Mouse (Mus musculus): ENCODE measurements around the gene Nudt14. TPM values are rescaled to one million over a fixed set of nuclear protein-coding genes. Genes with fewer than 3 reads are reported as not detected.
A peak's percentile ranks its signal among the peaks of the same experiment; 100 is the strongest.

The Nudt14 gene
- polyA plus RNA-seq, 1 experiment from 2014 or later: 90.1 TPM

- Histone ChIP-seq H3K36me3 (ENCODE audit: control insufficient read depth, insufficient read depth, low read length) (peaks cover 4% of the 10 kb centered on the region), H3K9me3 (ENCODE audit: control insufficient read depth, low read length) (no peaks in the 10 kb centered on the region), H3K4me2 (ENCODE audit: low read depth, severe bottlenecking) (no peak overlapping the region), H3K4me3 (ENCODE audit: low read depth, low read length) (no peak overlapping the region), H3K27me3 (ENCODE audit: control insufficient read depth, insufficient read depth, low read length) (no peaks in the 10 kb centered on the region), H3K9ac (ENCODE audit: low read length) (no peak overlapping the region), H3K27ac (replicated peaks; ENCODE audit: low read depth, low read length) (no peak overlapping the region), H3K4me1 (ENCODE audit: control insufficient read depth, insufficient read depth, low read length) (peaks cover 18% of the 10 kb centered on the region)
- 76% methylated on average over 3 of the region's 3 CpGs for WGBS
- ATAC-seq (ENCODE audit: insufficient number of reproducible peaks, low FRiP score, low TSS enrichment, low read depth) (no peak), DNase-seq (ENCODE audit: low spot score) (no peak)
Observed at GRCm38 (mm10) chr12:112952926-112953565, 11.1 kb upstream of the Nudt14 start.

- no peaks in the 10 kb centered on the region for H3K9me3 ChIP-seq (ENCODE audit: control insufficient read depth, low read length)
- no peak overlapping the region for H3K27ac ChIP-seq (replicated peaks; ENCODE audit: low read depth, low read length)
- DNase-seq (ENCODE audit: low spot score) (no peak), ATAC-seq (ENCODE audit: insufficient number of reproducible peaks, low FRiP score, low TSS enrichment, low read depth) (no peak)
- peaks cover 4% of the 10 kb centered on the region for H3K36me3 ChIP-seq (ENCODE audit: control insufficient read depth, insufficient read depth, low read length)
- H3K4me3 ChIP-seq (ENCODE audit: low read depth, low read length): no peak overlapping the region
- H3K27me3 ChIP-seq (ENCODE audit: control insufficient read depth, insufficient read depth, low read length): no peaks in the 10 kb centered on the region
- no peak overlapping the region for H3K9ac ChIP-seq (ENCODE audit: low read length)
- WGBS: 53% methylated on average over 8 of the region's 8 CpGs
- peaks cover 18% of the 10 kb centered on the region for H3K4me1 ChIP-seq (ENCODE audit: control insufficient read depth, insufficient read depth, low read length)
- no peak overlapping the region for H3K4me2 ChIP-seq (ENCODE audit: low read depth, severe bottlenecking)
Observed at GRCm38 (mm10) chr12:112952433-112952832, 10.5 kb upstream of the Nudt14 start.

GRCm38 (mm10) chr12:112951150-112951842, 9.4 kb upstream of the Nudt14 start:
- Histone ChIP-seq H3K4me2 (ENCODE audit: low read depth, severe bottlenecking) (0 out of 2 replicates have a peak overlapping the region, but pooled peaks have one; percentile 69), H3K9ac (ENCODE audit: low read length) (no peak overlapping the region), H3K4me3 (ENCODE audit: low read depth, low read length) (0 out of 2 replicates have a peak overlapping the region, but pooled peaks have one; percentile 3), H3K36me3 (ENCODE audit: control insufficient read depth, insufficient read depth, low read length) (peaks cover 4% of the 10 kb centered on the region), H3K27me3 (ENCODE audit: control insufficient read depth, insufficient read depth, low read length) (no peaks in the 10 kb centered on the region), H3K9me3 (ENCODE audit: control insufficient read depth, low read length) (no peaks in the 10 kb centered on the region), H3K27ac (replicated peaks; ENCODE audit: low read depth, low read length) (no peak overlapping the region; the same call in 1 of the 2 replicates), H3K4me1 (ENCODE audit: control insufficient read depth, insufficient read depth, low read length) (peaks cover 18% of the 10 kb centered on the region)
- DNase-seq (ENCODE audit: low spot score) (no peak), ATAC-seq (ENCODE audit: insufficient number of reproducible peaks, low FRiP score, low TSS enrichment, low read depth) (no peak)
- WGBS: 15% methylated on average over 7 of the region's 7 CpGs

GRCm38 (mm10) chr12:112950761-112951129, 8.8 kb upstream of the Nudt14 start:
- no peak overlapping the region for H3K27ac ChIP-seq (replicated peaks; ENCODE audit: low read depth, low read length)
- peaks cover 4% of the 10 kb centered on the region for H3K36me3 ChIP-seq (ENCODE audit: control insufficient read depth, insufficient read depth, low read length)
- H3K27me3 ChIP-seq (ENCODE audit: control insufficient read depth, insufficient read depth, low read length): no peaks in the 10 kb centered on the region
- H3K4me2 ChIP-seq (ENCODE audit: low read depth, severe bottlenecking): peak overlapping the region; percentile 69
- no peaks in the 10 kb centered on the region for H3K9me3 ChIP-seq (ENCODE audit: control insufficient read depth, low read length)
- peak overlapping the region; percentile 31; the same call in 1 of the 2 replicates for H3K9ac ChIP-seq (ENCODE audit: low read length)
- peaks cover 18% of the 10 kb centered on the region for H3K4me1 ChIP-seq (ENCODE audit: control insufficient read depth, insufficient read depth, low read length)
- H3K4me3 ChIP-seq (ENCODE audit: low read depth, low read length): peak overlapping the region; percentile 50
- DNase-seq (ENCODE audit: low spot score) (no peak), ATAC-seq (ENCODE audit: insufficient number of reproducible peaks, low FRiP score, low TSS enrichment, low read depth) (peak; percentile 37; the same call in 1 of the 2 replicates)
- whole genome bisulfite sequencing: 2% methylated on average over 6 of the region's 6 CpGs

- Histone ChIP-seq H3K27me3 (ENCODE audit: control insufficient read depth, insufficient read depth, low read length) (no peaks in the 10 kb centered on the region), H3K9me3 (ENCODE audit: control insufficient read depth, low read length) (no peaks in the 10 kb centered on the region), H3K36me3 (ENCODE audit: control insufficient read depth, insufficient read depth, low read length) (peaks cover 4% of the 10 kb centered on the region), H3K27ac (replicated peaks; ENCODE audit: low read depth, low read length) (peak overlapping the region; percentile 57), H3K9ac (ENCODE audit: low read length) (peak overlapping the region; percentile 89), H3K4me2 (ENCODE audit: low read depth, severe bottlenecking) (peak overlapping the region; percentile 69), H3K4me1 (ENCODE audit: control insufficient read depth, insufficient read depth, low read length) (peaks cover 18% of the 10 kb centered on the region), H3K4me3 (ENCODE audit: low read depth, low read length) (peak overlapping the region; percentile 50)
- DNase-seq (ENCODE audit: low spot score) (peak; percentile 93), ATAC-seq (ENCODE audit: insufficient number of reproducible peaks, low FRiP score, low TSS enrichment, low read depth) (peak; percentile 86)
- WGBS: under 1% methylated on average over 55 of the region's 58 CpGs
Observed at GRCm38 (mm10) chr12:112950040-112950760, 8.3 kb upstream of the Nudt14 start.

GRCm38 (mm10) chr12:112947307-112947706, 5.4 kb upstream of the Nudt14 start:
- WGBS: 27% methylated on average over 4 of the region's 4 CpGs
- DNase-seq (ENCODE audit: low spot score) (no peak), ATAC-seq (ENCODE audit: insufficient number of reproducible peaks, low FRiP score, low TSS enrichment, low read depth) (no peak)
- no peak overlapping the region for H3K27ac ChIP-seq (replicated peaks; ENCODE audit: low read depth, low read length)
- H3K4me2 ChIP-seq (ENCODE audit: low read depth, severe bottlenecking): no peak overlapping the region
- H3K9ac ChIP-seq (ENCODE audit: low read length): no peak overlapping the region
- H3K36me3 ChIP-seq (ENCODE audit: control insufficient read depth, insufficient read depth, low read length): no peaks in the 10 kb centered on the region
- H3K4me1 ChIP-seq (ENCODE audit: control insufficient read depth, insufficient read depth, low read length): peaks cover 18% of the 10 kb centered on the region
- no peaks in the 10 kb centered on the region for H3K27me3 ChIP-seq (ENCODE audit: control insufficient read depth, insufficient read depth, low read length)
- H3K4me3 ChIP-seq (ENCODE audit: low read depth, low read length): no peak overlapping the region
- H3K9me3 ChIP-seq (ENCODE audit: control insufficient read depth, low read length): no peaks in the 10 kb centered on the region

- 81% methylated on average over 2 of the region's 2 CpGs for WGBS
- Histone ChIP-seq H3K27me3 (ENCODE audit: control insufficient read depth, insufficient read depth, low read length) (no peaks in the 10 kb centered on the region), H3K27ac (replicated peaks; ENCODE audit: low read depth, low read length) (no peak overlapping the region), H3K4me3 (ENCODE audit: low read depth, low read length) (no peak overlapping the region), H3K4me2 (ENCODE audit: low read depth, severe bottlenecking) (no peak overlapping the region), H3K9me3 (ENCODE audit: control insufficient read depth, low read length) (no peaks in the 10 kb centered on the region), H3K9ac (ENCODE audit: low read length) (no peak overlapping the region), H3K36me3 (ENCODE audit: control insufficient read depth, insufficient read depth, low read length) (no peaks in the 10 kb centered on the region), H3K4me1 (ENCODE audit: control insufficient read depth, insufficient read depth, low read length) (peaks cover 4% of the 10 kb centered on the region; the same call in 1 of the 2 replicates)
- no peak for DNase-seq (ENCODE audit: low spot score)
- ATAC-seq (ENCODE audit: insufficient number of reproducible peaks, low FRiP score, low TSS enrichment, low read depth): no peak
Observed at GRCm38 (mm10) chr12:112943669-112944068, 1.7 kb upstream of the Nudt14 start.

- H3K27me3 ChIP-seq (ENCODE audit: control insufficient read depth, insufficient read depth, low read length): no peaks in the 10 kb centered on the region
- H3K9me3 ChIP-seq (ENCODE audit: control insufficient read depth, low read length): no peaks in the 10 kb centered on the region
- peak overlapping the region; percentile 40; the same call in 1 of the 2 replicates for H3K9ac ChIP-seq (ENCODE audit: low read length)
- ATAC-seq (ENCODE audit: insufficient number of reproducible peaks, low FRiP score, low TSS enrichment, low read depth) (no peak), DNase-seq (ENCODE audit: low spot score) (no peak)
- no peaks in the 10 kb centered on the region for H3K36me3 ChIP-seq (ENCODE audit: control insufficient read depth, insufficient read depth, low read length)
- H3K4me2 ChIP-seq (ENCODE audit: low read depth, severe bottlenecking): peak overlapping the region; percentile 73
- H3K4me3 ChIP-seq (ENCODE audit: low read depth, low read length): peak overlapping the region; percentile 70
- WGBS: 46% methylated on average over 10 of the region's 10 CpGs
- H3K27ac ChIP-seq (replicated peaks; ENCODE audit: low read depth, low read length): no peak overlapping the region
- peaks cover 14% of the 10 kb centered on the region for H3K4me1 ChIP-seq (ENCODE audit: control insufficient read depth, insufficient read depth, low read length)
Observed at GRCm38 (mm10) chr12:112941156-112941775, 658 bp downstream of the Nudt14 start.

Measured in limb, embryonic 11.5 days (tissue).